Mouse (Mus musculus) frontal cortex, adult 2 months (tissue): ENCODE results near the gene Dennd4c. TPM values are rescaled to one million over a fixed set of nuclear protein-coding genes. Genes with fewer than 3 reads are reported as not detected.

ENCODE experiments used
- DNase-seq, 2 experiments: peaks; one replicate each; pipeline ENCODE4 v3.0.0; 2022; ENCODE audit warnings: low spot score in 1 of 2; ENCODE audit errors: extremely low spot score in 1 of 2
- polyA plus RNA-seq: library from polyadenylated mRNA; depleted of rRNA; stranded (reverse); fragments of >200 nt; gene quantifications from 2 replicates; pipeline ENCODE4 v1.2.3, GENCODE M21; 2012; rRNA removed

Gene Dennd4c
- polyA plus RNA-seq, result 6.9 and 7.5 TPM in 2 replicates

GRCm38 (mm10) chr4:86748336-86749291, at the start of gene Dennd4c:
Gene Dennd4c (plus strand): TSS chr4:86748555.
- peak; percentile 79 to 89 for DNase-seq

GRCm38 (mm10) chr4:86699161-86699865, 49.0 kb upstream of the Dennd4c start:
- DNase-seq, result no peak

GRCm38 (mm10) chr4:86708801-86709200, 39.6 kb upstream of the Dennd4c start:
- no peak for DNase-seq

GRCm38 (mm10) chr4:86710034-86710650, 38.2 kb upstream of the Dennd4c start:
- DNase-seq, result no peak

GRCm38 (mm10) chr4:86710666-86711215, 37.6 kb upstream of the Dennd4c start:
- no peak for DNase-seq

GRCm38 (mm10) chr4:86712751-86713195, 35.6 kb upstream of the Dennd4c start:
- peak; percentile 49 to 79 for DNase-seq

- no peak for DNase-seq
Measured at GRCm38 (mm10) chr4:86713518-86713917, 34.8 kb upstream of the Dennd4c start.

GRCm38 (mm10) chr4:86715341-86715740, 33.0 kb upstream of the Dennd4c start:
- DNase-seq, result no peak

GRCm38 (mm10) chr4:86717176-86717575, 31.2 kb upstream of the Dennd4c start:
- no peak for DNase-seq

- DNase-seq, result no peak
Measured at GRCm38 (mm10) chr4:86718878-86719577, 29.3 kb upstream of the Dennd4c start.

GRCm38 (mm10) chr4:86721856-86722358, 26.4 kb upstream of the Dennd4c start:
- DNase-seq, result no peak

GRCm38 (mm10) chr4:86725175-86725574, 23.2 kb upstream of the Dennd4c start:
- no peak for DNase-seq

GRCm38 (mm10) chr4:86726141-86726540, 22.2 kb upstream of the Dennd4c start:
- no peak for DNase-seq

GRCm38 (mm10) chr4:86729829-86730228, 18.5 kb upstream of the Dennd4c start:
- DNase-seq, result no peak

- DNase-seq, result no peak
Measured at GRCm38 (mm10) chr4:86734088-86734841, 14.1 kb upstream of the Dennd4c start.

GRCm38 (mm10) chr4:86739308-86739993, 8.9 kb upstream of the Dennd4c start:
- no peak for DNase-seq

GRCm38 (mm10) chr4:86749361-86749841, 1.0 kb downstream of the Dennd4c start:
- DNase-seq, result peak; percentile 14 to 46

- DNase-seq, result peak; percentile 28 to 53
Measured at GRCm38 (mm10) chr4:86750346-86750945, 2.1 kb downstream of the Dennd4c start.
